Mouse (Mus musculus) hindlimb bud, embryonic 11.5 days (tissue): ENCODE data around the gene Ankrd16.

ENCODE experiments used
- DNase-seq: peaks from one replicate; pipeline ENCODE4 v3.0.0-alpha.2; 2012; ENCODE audit warnings: low read depth, low spot score; ENCODE audit errors: extremely low spot score

Gene Ankrd16

DNA sequence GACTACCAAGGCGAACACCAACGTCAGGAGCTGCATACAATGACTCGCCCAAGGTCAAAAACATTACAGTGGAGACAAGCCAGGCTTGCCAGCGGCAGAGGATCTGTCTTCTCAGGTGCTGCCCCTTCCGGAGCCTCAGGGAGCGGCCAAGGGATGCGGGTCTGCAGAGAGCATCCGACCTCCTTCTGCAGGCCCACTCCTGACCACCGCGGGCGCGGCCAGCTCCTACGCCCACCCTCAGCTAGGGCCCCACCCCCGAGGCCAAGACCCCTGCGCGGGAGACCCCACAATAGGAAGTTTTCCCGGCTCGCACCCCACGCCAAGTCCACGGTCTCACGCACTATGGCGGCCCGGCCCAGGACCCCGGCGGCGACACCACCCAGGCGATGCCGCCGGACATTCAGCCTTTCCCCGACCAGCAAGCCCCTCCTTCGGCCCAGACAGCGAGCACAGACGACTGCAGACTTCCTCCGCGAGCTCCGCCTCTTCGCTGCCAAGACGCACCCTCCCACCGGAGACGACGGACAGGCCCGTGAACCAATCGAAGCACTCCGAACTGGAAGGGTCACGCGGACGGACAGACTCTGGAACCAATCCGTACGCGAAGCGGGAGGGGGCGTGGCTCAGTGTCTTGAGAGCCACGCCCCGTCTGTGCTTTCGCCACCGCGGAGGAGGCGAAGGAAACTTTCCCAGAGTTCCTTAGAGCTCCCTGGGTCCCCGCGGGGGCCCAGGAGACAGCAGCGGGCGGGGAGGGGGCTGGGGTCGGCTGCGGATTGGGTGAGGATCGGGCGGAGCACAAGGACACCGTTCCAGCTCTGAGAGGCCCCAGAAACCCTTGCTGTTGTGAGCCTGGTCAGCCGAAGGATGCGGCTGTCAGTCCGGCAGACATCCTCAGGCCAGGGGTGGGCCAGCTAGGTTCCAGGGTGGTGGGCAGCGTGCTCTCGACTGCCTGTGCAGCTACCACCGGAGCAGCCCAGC, at the start of gene Ankrd16, which contains the start of gene Fbh1:
Gene Ankrd16, plus strand, starts transcription at position 786 of the 978 bp plus-strand sequence.
Gene Fbh1, minus strand, starts transcription at position 492 of the 978 bp plus-strand sequence.
- DNase-seq: peak; percentile 99

DNA sequence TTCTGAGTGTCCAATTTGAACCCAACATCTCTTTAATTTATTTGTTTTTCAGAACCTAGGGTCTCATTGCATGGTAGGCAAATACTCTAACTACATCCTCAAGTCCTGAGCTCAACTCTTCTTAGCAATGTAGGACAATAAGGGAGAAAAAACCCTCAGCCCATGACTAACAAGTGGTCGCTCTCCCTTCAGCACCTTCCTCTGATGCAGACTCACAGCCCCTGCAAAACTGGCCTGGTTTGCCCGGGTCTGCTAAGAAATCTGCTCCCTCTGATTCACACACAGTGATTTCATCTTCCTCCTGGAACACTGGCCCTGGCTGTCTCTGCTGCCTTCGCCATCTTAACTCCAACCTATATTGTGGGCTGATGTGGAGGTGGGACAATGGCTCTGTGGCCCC, 48.6 kb upstream of the Ankrd16 start:
- no peak for DNase-seq

DNA sequence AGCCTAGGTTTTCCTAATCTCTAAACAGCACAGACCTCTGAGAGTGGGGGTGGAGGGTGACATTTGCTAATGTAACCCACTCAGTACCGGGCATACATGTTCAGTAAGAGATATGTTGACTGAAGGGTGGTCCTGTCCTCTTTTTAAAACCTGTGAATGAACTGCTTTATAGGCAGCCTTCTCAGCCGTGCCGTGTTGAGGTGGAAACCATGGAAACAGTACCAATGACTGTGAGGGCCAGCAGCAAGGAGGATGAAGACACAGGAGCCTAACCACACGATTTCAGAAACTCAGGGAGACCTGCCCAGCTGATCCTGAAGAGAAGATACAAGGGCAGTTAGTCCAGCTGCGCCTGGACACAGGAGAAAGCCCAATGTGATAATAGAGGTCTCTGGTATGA, 44.7 kb upstream of the Ankrd16 start:
- no peak for DNase-seq

DNA sequence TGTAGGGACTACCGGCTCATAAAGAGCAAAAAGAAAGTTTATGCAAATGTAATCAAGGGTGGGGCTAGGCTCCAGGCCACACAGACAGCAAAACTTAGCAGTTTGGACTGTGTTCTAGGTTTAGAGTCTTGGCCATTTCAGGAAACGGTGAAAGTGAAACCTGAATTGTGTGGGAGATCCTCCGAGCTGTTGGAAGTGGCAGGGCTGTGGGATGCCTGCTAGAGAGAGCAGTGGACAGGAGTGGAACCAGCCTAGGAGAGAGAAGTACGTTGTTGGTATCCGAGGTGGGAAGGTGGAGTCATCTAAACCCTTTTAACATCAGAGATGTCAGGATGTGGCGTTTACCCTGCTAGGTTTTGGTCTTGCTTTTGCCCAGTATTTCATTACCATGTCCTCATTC, 41.8 kb upstream of the Ankrd16 start:
- DNase-seq: no peak

DNA sequence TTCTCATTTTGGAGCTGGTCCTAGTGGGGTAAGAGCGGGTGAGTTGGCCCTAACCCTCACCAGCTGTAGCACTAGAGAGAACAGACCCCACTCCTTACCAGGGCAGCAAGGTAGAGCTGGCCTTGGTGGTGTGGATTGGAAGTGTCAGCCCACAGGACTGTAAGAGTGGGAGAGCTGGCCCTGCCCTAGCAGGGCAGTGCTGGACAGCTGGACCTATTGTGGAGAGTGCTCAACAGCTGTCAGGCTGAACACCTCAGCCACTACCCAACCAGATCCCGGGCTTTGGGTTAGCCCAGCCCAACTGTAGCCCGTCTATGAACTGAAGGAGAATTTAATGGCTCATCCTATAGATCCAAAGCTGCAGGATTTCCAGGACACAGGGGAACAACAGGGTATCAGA, 38.9 kb upstream of the Ankrd16 start:
- DNase-seq: no peak

DNA sequence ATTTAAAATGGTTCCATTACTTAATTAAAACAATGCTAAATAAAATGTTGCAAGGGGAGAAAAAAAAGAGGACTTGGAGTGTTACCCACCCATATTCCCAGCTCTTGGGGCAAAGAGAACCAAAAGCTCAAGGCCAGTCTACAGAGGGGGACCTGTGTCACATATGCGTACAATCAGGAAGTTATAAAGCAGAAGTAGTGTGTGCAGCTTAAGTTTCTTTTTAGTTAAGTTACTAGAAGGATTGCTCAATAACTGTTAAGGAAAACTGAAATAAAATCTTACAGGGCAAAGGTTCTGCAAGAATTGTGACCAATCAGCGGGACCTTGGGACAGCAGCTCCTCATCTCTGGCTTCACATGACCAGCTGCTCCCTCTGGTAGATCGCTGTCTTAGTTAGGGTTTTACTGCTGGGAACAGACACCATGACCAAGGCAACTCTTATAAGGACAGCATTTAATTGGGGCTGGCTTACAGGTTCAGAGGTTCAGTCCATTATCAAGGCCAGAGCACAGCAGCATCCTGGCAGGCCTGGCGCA, 38.1 kb upstream of the Ankrd16 start:
- no peak for DNase-seq

DNA sequence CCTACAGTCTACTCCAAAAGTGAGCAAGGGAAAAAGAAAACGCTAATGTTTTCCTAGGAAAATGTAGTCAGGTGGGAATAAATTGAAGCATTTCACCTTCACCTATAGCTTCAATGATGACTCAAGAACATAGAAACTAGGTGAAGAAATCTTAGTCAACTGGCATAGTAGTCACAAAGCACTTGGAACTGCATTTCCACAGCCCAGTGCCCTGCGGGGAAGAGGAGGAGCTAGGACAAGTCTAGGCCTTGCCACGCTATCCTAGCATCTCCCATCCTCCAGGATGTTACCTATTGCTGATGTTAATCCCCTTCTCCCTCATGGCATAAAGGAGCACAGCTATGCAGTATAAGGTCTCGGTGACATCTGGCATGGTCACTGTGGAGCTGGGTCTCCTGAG, 15.1 kb upstream of the Ankrd16 start:
- no peak for DNase-seq

DNA sequence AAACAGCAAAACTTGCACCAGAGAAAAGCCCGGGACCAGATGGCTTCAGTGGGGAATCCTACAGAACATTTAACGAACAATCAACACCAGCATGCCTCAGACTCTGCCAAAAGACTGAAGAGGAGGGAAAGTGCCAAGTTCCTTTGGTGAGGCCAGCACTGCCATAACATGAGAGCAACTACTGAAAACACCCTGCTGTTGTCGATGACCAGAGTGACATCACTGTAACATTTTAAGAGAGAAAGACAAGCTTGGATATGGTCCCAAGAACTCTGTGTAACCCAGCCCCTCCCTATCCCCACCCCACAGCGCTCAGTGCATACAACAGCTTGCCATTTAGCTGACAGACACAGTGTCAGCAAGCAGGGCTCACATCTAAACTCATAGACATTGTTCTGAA, 12.0 kb upstream of the Ankrd16 start:
- no peak for DNase-seq

DNA sequence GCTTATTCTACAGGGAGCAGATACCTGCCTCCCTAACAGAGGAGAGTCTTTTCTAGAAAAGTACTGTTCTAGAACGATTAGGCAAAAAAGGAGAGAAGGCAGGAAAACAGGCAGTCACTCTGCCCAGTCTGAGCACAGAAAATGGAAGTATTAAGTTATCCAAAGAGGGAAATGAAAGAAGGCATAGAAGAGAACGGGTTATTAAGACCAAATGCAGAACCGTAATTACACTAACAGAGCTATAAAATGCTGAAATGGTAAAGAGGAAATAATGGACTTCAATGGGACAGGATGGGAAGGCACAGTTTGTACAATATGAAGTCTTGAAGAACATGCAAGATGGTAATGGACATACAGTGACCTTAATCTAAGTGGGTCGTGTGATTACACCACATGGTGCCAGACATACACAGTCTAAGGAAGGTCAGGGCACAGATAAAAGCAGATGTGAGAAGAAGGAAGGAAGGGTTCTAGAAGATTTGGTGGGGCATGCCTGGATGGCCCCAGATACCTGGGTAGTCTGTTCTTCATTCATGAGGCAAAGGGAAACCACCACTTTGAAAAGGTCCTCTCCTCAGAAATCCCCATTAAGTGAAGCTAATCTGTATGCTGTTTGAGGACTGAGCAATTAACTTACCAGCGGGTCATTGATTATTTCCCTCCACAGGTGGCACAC, 11.1 kb upstream of the Ankrd16 start:
- DNase-seq: no peak

DNA sequence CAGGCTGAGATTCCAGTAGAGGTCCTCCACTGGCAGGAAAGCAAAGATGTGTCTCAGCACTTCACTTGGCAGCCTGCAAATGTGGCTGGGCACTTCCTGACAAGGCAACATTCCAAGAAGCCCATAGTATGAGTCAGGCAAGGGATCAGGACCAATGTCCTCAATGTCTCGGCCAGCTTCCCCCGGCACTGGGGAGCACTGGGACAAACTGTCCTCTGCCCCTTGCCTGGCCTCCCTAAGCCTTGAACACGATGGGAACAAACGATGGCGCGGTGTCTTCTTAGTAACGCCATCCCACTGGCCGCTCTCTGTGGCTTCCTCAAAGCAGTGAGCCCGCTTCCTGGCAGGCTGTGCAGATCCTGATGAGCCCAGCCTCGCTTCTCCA, 10.5 kb upstream of the Ankrd16 start:
- no peak for DNase-seq

DNA sequence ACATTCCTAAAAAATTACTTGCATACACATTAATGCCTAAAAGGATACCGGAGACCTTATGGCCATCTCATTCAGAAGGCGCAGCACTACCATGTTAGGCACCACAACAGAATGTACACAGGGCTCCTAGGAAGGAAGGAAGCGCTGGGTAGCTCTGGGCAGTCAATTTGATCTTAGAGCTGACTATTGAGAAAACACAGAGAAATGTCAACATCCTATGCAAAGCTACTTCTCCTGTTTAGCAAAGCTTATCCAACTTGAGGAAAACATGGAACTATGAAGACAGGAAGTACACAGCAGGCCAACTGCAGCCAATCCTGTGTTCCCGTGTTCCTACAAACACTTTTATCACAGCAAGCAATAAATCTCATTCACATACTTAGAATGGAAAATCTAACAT, 6.0 kb upstream of the Ankrd16 start:
- no peak for DNase-seq

DNA sequence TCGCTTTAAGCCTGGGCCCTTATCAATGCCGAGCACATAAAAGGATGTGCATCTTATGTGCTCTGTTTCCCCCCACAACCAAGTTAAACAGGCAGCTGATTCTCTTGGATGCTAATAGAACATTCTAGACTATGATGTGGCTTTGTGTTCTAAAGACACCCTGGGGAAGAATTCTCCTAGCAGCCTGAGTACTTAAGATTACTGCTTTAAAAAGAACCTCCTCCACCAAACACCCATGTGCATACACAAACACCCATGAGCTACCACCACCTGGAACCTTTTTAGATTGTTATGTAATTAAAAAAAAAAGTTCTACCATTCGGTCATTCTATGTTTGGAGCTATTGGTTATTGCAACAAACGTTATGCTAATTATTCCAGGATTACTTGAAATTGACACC, 5.3 kb upstream of the Ankrd16 start:
- no peak for DNase-seq

DNA sequence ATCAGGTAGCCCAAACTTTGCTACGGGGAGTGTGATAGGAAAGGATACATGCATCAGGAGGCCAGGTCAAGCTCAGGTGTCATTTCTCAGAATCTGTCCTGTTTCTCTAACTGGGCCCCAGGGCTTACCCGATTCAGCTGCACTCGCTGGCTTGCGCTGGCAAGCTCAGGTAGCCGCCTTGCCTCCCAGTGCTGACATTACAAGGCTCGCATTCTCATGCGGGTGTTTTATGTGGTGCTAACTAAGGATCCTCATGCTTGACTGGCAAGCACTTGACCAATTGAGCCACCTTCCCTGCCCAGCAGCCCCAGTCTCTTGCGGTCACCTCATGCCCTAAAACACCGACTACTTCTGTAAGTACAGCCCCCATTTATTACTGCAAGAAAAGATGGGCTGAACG, 3.2 kb upstream of the Ankrd16 start:
- no peak for DNase-seq

DNA sequence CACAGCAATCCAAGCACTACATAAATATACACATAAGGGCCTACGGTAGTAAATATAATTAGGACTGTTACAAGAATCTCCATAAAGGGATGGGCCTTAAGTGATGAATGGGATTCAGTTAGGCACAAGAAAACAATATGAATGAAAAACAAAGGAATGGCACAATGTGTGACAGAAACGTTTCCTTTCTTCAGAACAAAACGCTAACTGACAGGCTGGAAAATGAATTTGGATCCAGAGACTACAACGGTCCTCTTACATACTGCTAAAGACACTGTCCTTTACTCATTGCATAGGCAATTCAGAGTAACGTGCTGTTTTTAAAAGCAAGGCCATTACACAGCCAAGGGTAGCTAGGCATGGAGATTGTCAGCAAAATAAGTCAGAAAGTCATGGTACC, 2.6 kb upstream of the Ankrd16 start:
- DNase-seq: no peak

DNA sequence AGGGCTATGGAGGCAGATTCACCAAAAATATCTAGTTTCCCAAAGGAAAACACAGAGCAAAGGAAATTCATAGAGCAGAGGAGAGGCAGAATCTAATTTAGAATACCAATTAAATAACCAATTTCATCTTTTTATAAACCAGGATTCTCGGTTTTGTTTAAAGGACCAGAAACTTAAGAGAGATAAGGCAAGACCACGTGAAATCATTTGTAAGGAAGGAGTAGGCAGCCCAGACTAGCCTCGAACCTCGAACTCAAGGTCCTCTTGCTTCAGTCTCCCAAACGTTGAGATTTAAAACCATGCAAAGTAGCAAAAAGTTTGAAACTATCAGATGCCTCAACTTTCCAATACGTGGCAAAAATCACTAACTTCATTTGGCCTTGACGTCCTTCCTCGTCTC, 1.3 kb upstream of the Ankrd16 start:
- DNase-seq: no peak

DNA sequence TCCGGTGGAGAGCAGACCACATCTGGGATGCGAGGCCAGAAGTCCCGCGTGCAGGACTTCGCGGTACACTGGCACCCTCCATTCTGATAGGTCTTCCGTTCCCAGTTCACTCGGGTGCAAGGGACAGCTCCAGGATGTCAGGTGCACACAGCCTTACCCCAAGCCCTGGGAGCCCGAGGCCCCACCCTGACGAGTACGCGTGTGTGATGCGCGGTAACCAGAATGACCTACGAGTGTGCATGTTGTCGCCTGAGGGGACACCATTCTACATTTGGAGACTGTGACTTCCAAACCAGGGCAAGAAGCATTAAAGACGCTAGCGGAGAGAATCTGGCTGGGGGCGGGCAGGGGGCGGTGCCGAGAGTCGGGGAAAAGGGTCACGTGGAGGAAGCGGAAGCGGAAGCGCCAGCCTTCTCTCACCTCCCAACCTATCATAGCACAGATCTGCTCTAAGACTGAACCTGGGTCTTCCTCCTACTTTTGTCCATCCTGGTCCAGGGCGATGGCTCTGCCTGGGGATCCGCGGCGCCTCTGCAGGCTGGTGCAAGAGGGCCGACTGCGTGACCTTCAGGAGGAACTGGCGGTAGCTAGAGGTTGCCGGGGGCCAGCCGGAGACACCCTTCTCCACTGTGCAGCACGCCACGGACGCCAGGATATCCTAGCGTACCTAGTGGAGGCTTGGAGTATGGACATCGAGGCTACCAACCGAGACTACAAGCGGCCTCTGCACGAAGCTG, 579 bp downstream of the Ankrd16 start:
- DNase-seq: peak; percentile 73

DNA sequence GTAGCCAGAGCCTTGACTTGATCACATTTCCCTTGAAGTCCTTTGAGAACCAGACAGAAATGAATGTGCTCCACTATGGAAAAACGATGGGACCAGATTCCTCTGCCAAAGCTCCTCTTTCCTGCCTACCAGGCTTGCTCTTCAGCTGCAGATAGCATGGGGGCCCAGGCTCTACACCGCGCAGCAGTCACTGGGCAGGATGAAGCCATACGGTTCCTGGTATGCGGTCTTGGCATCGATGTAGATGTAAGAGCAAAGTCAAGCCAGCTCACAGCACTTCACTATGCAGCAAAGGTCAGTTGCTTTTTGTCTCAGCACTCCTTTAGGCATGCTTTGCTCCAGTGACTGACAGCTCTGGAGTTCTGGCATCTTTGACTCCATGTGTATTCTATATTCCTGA, 6.5 kb downstream of the Ankrd16 start:
- DNase-seq: no peak

DNA sequence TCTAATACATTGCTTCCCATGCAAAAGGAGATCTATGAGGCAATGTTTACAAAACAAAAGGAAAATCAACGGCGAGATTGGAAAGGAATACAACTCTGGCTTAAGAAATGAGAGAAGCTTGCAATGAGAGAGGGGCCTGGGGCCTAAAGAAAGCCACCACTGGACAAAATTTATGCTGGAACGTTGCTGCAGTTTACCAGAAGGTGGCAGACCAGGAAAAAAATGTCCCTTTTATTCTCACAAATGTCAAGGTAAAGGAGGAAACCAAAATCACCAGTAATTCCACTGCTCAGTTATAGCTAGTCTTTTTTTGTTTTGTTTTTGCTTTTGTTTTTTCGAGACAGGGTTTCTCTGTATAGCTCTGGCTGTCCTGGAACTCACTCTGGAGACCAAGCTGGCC, 17.0 kb downstream of the Ankrd16 start:
- no peak for DNase-seq

DNA sequence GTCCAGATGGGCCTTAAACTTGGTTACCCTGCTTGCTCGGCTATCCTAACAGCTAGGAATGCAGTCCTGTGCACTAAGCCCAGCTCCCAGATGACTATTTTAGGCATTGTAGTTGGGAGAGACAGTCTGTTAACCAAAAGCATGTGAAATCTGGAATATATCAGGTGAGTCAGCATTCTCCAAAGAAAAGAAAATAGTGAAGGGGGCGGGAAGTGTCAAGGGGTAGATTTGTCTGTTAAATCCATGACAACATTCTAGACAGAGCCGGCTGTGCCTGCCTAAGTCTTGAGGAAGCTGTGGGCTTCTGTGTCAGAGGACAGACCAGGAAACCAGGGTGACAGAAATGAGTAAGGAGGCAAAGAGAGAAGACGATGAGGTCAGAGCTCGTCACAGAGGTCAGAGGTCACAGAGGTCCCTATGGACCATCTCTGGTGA, 20.3 kb downstream of the Ankrd16 start:
- DNase-seq: no peak

DNA sequence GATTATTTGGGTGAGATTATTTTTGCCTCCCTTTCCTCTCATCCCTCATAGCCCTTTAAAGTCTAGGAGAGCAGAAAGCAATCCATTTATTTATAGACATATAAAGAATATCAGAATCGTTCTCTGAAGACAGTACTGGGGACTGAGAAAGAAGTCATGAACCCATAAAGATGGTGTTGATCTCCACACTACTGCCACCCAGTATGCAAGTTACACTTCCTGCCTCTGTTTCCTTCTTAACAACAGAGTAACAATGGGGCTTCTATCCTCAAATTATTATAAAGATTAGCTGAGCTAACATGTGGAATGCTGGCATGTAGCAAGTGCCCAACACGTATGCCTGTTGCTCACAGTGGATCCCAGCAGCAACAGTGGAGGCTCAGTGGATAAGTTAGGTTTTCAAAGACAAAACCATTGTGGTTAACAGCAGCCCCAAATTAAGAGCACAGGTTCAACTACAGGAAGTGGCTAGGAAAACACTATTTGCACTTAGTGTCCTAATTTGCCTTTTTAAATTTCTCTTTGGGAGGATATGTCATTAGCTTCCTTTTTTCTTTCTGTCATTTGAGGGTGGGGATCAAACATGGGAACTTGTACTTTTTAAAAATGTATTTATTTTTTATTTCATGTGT, 23.7 kb downstream of the Ankrd16 start:
- no peak for DNase-seq
